Comparison of ENCODE assay signal across 10 mouse cellular contexts in the genomic region with DNA sequence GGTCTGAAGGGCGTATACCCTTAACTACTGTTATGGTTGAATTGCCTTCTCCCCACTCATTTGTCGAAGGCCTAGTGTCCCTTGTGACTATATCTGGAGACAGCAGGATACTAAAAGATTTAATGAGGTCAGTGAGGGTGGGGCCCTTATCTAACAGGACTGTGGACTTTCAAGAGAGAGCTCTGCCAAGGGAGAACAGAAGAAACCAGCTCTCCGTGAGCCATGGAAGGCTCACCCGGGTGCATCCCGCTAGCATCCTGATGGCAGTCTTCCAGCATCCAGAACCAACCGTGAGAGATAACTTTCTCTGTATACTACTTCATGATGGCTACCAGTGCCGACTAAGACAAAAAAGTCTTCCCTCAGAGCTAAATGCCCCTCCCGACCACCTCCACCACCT. TPM values are rescaled to one million over a fixed set of nuclear protein-coding genes. Genes with fewer than 3 reads are reported as not detected.
A peak's percentile ranks its signal among the peaks of the same experiment; 100 is the strongest.
DNase-seq lines count a peak whose midpoint lies in the region; ATAC-seq and TF ChIP-seq lines count a peak whose summit lies in the region.
"Had no signal": no experiment of that assay in that cellular context is flagged by ENCODE, and none has a peak within 500 bp of the region (broad histone marks: within the 10 kb centered on the region; RNA-seq: fewer than 3 reads in every experiment).

No protein-coding gene starts in this region.

- H3K27me3 ChIP-seq in forebrain, embryonic 10.5 days (ENCODE audit: poor library complexity, severe bottlenecking) = peaks cover 46% of the 10 kb centered on the region
- H3K27me3 ChIP-seq in forebrain, embryonic 15.5 days = no peaks in the 10 kb centered on the region
- no peaks in the 10 kb centered on the region for H3K27me3 ChIP-seq in liver, adult 2 months (ENCODE audit: control insufficient read depth, insufficient read depth, low read length)
- 0 out of 2 replicates have a peak, but pooled peaks cover 4% of the 10 kb centered on the region for H3K27me3 ChIP-seq in liver, embryonic 11.5 days (replicated peaks; ENCODE audit: control insufficient read depth, insufficient read depth, low read length)
- H3K27me3 ChIP-seq in intestine, embryonic 14.5 days (replicated peaks; ENCODE audit: control insufficient read depth, insufficient read depth, low read length) = no peaks in the 10 kb centered on the region
- H3K27me3 ChIP-seq: limb, embryonic 13.5 days had no signal

- no peak for TF ChIP-seq CTCF in liver, adult 2 months (IDR thresholded peaks at IDR 0.05; ENCODE audit: low read depth, low read length)

- H3K9me3 ChIP-seq in forebrain, embryonic 10.5 days = no peaks in the 10 kb centered on the region
- no peaks in the 10 kb centered on the region for H3K9me3 ChIP-seq in forebrain, embryonic 15.5 days
- H3K9me3 ChIP-seq in liver, embryonic 11.5 days (ENCODE audit: control insufficient read depth, low read length) = no peaks in the 10 kb centered on the region
- no peaks in the 10 kb centered on the region for H3K9me3 ChIP-seq in intestine, embryonic 14.5 days (ENCODE audit: control insufficient read depth, low read length)
- H3K9me3 ChIP-seq: limb, embryonic 13.5 days had no signal

- H3K4me3 ChIP-seq in forebrain, embryonic 10.5 days = no peak overlapping the region
- H3K4me3 ChIP-seq in forebrain, embryonic 15.5 days = no peak overlapping the region
- H3K4me3 ChIP-seq in liver, adult 2 months (ENCODE audit: insufficient read depth, low read depth, low read length) = no peak overlapping the region
- no peak overlapping the region for H3K4me3 ChIP-seq in liver, embryonic 11.5 days (ENCODE audit: low read depth, low read length)
- H3K4me3 ChIP-seq in intestine, embryonic 14.5 days (ENCODE audit: low read depth, low read length) = no peak overlapping the region
- H3K4me3 ChIP-seq: limb, embryonic 13.5 days had no signal

- no peak for DNase-seq in forebrain, embryonic 10.5 days (ENCODE audit: extremely low spot score, low spot score)
- peak; percentile 68 for DNase-seq in liver, adult 2 months (ENCODE audit: extremely low read depth, low read depth, low spot score)
- DNase-seq in liver, embryonic 11.5 days (ENCODE audit: low spot score) = no peak
- DNase-seq in intestine, embryonic 14.5 days (ENCODE audit: low spot score) = no peak
- DNase-seq in right cerebral cortex, postnatal 25 days = no peak
- DNase-seq in retina, postnatal 1 day = no peak

- H3K4me2 ChIP-seq in forebrain, embryonic 15.5 days (replicated peaks) = no peak overlapping the region
- H3K4me2 ChIP-seq in liver, embryonic 11.5 days = no peak overlapping the region
- H3K4me2 ChIP-seq in intestine, embryonic 14.5 days (ENCODE audit: low read length) = no peak overlapping the region

- no peaks in the 10 kb centered on the region for H3K36me3 ChIP-seq in forebrain, embryonic 10.5 days (replicated peaks)
- H3K36me3 ChIP-seq in forebrain, embryonic 15.5 days = no peaks in the 10 kb centered on the region
- no peaks in the 10 kb centered on the region for H3K36me3 ChIP-seq in liver, adult 2 months (ENCODE audit: control insufficient read depth, insufficient read depth, low read length)
- no peaks in the 10 kb centered on the region for H3K36me3 ChIP-seq in liver, embryonic 11.5 days (ENCODE audit: control insufficient read depth, insufficient read depth, low read length)
- H3K36me3 ChIP-seq in intestine, embryonic 14.5 days (ENCODE audit: control insufficient read depth, insufficient read depth, low read length) = no peaks in the 10 kb centered on the region
- H3K36me3 ChIP-seq: limb, embryonic 13.5 days had no signal

- H3K27ac ChIP-seq in forebrain, embryonic 10.5 days = peak overlapping the region; percentile 92
- H3K27ac ChIP-seq in forebrain, embryonic 15.5 days (replicated peaks) = no peak overlapping the region; the same call in 1 of the 2 replicates
- H3K27ac ChIP-seq in liver, adult 2 months (replicated peaks; ENCODE audit: insufficient read depth, low read depth, low read length) = peak overlapping the region; percentile 53
- H3K27ac ChIP-seq in liver, embryonic 11.5 days (ENCODE audit: low read depth, low read length) = no peak overlapping the region
- peak overlapping the region; percentile 98; the same call in 1 of the 2 replicates for H3K27ac ChIP-seq in intestine, embryonic 14.5 days (ENCODE audit: low read depth)

- no peaks in the 10 kb centered on the region for H3K79me2 ChIP-seq in liver, adult 2 months (ENCODE audit: control insufficient read depth, insufficient read depth, low read length)

- no peak for ATAC-seq in forebrain, embryonic 15.5 days (replicated peaks)
- ATAC-seq in liver, embryonic 11.5 days (replicated peaks; ENCODE audit: low FRiP score) = no peak
- ATAC-seq in intestine, embryonic 14.5 days (replicated peaks; ENCODE audit: low FRiP score, low TSS enrichment, low read depth) = no peak
- ATAC-seq in megakaryocyte progenitor cell, adult 5-6 weeks (replicated peaks; ENCODE audit: poor library complexity) = peak; percentile 30
- ATAC-seq: forebrain, embryonic 16.5 days had no signal

- TF ChIP-seq POLR2A in liver, adult 2 months (IDR thresholded peaks at IDR 0.05; ENCODE audit: extremely low read depth, insufficient read depth, low read length) = no peak

- H3K9ac ChIP-seq in forebrain, embryonic 15.5 days (replicated peaks) = no peak overlapping the region
- no peak overlapping the region for H3K9ac ChIP-seq in liver, adult 2 months (ENCODE audit: low read depth, low read length)
- H3K9ac ChIP-seq in liver, embryonic 11.5 days (ENCODE audit: low read depth, low read length) = no peak overlapping the region
- H3K9ac ChIP-seq in intestine, embryonic 14.5 days (ENCODE audit: low read length) = no peak overlapping the region
- H3K9ac ChIP-seq: limb, embryonic 13.5 days had no signal

- 44% methylated on average over 8 of the region's 8 CpGs for WGBS in forebrain, embryonic 10.5 days
- 35% methylated on average over 8 of the region's 8 CpGs for WGBS in forebrain, embryonic 15.5 days
- 30% methylated on average over 8 of the region's 8 CpGs for WGBS in liver, adult 2 months
- WGBS in liver, embryonic 11.5 days = 42% methylated on average over 8 of the region's 8 CpGs
- 48% methylated on average over 8 of the region's 8 CpGs for WGBS in intestine, embryonic 14.5 days

- H3K4me1 ChIP-seq in forebrain, embryonic 10.5 days = peaks cover 83% of the 10 kb centered on the region
- peaks cover 52% of the 10 kb centered on the region for H3K4me1 ChIP-seq in forebrain, embryonic 15.5 days
- peaks cover 20% of the 10 kb centered on the region for H3K4me1 ChIP-seq in liver, adult 2 months (ENCODE audit: control insufficient read depth, insufficient read depth, low read length)
- H3K4me1 ChIP-seq in liver, embryonic 11.5 days (replicated peaks; ENCODE audit: control insufficient read depth, insufficient read depth, low read length) = peaks cover 53% of the 10 kb centered on the region
- H3K4me1 ChIP-seq in intestine, embryonic 14.5 days (replicated peaks; ENCODE audit: control insufficient read depth, insufficient read depth, low read length) = peaks cover 67% of the 10 kb centered on the region

RNA-seq across cellular contexts. Expression of gene Ier5, which starts 14.6 kb away (rescaled TPM):
- 3.6 and 4.1 TPM in 2 replicates for polyA plus RNA-seq in forebrain, embryonic 10.5 days (2016; fragmentation: Nextera tagmentation; extraction: Ambion mirVana)
- polyA plus RNA-seq in forebrain, embryonic 15.5 days (2015; fragmentation: Nextera tagmentation; extraction: Ambion mirVana) = 19.8 and 21.5 TPM in 2 replicates
- total RNA-seq in liver, adult 2 months (2014; rRNA removed) = 2.8 and 3.2 TPM in 2 replicates
- 2.5 and 2.6 TPM in 2 replicates for polyA plus RNA-seq in liver, adult 2 months (2012; rRNA removed)
- polyA plus RNA-seq in liver, embryonic 11.5 days (2014; fragmentation: Nextera tagmentation; extraction: Ambion mirVana) = 6.7 and 7.3 TPM in 2 replicates
- polyA plus RNA-seq in intestine, embryonic 14.5 days (2014; fragmentation: Nextera tagmentation; extraction: Ambion mirVana) = 6.0 and 6.7 TPM in 2 replicates
- 6.8 and 12.1 TPM in 2 replicates for total RNA-seq in megakaryocyte progenitor cell, adult 5-6 weeks (2015)
- 5.1 and 5.7 TPM in 2 replicates for total RNA-seq in megakaryocyte progenitor cell, adult 5-6 weeks (2017)

Comparison
In these comparisons a context has a peak if more than half of its experiments do, and no peak if none do; other contexts are left out.
1. H3K27ac ChIP-seq: peak in forebrain, embryonic 10.5 days (single experiment), liver, adult 2 months (single experiment) and intestine, embryonic 14.5 days (single experiment); none in forebrain, embryonic 15.5 days (single experiment) and liver, embryonic 11.5 days (single experiment).